Mouse (Mus musculus): ENCODE measurements around the gene Slc16a3. TPM values are rescaled to one million over a fixed set of nuclear protein-coding genes. Genes with fewer than 3 reads are reported as not detected.
A peak's percentile ranks its signal among the peaks of the same experiment; 100 is the strongest.

The Slc16a3 gene
- polyA plus RNA-seq, 1 experiment = 28.8 TPM

DNA sequence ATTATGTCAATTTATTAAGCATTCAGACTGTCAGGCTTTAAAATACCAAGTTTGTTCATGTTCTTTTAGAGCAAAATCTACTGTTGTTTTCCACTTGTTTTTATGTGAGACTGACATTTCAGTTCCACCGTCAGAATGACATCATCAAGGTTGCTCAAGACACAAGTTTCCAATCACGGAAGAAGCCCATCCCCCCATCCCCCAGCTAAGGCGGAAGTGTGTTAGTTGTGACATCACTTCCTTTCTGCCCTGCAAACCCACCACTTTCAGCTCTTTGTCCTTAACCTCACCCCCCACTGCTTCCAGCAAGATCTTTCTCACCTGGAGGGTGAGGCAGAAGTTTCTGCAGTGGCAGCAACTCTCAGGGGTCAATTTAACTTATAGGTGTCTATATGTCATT, 31.8 kb upstream of the Slc16a3 start:
- DNase-seq = no peak
- 40% methylated on average over 3 of the region's 3 CpGs for WGBS
- Histone ChIP-seq H3K4me3 (replicated peaks; ENCODE audit: extremely low read depth, low read depth, low read length) (no peak overlapping the region), H3K4me1 (ENCODE audit: control insufficient read depth, insufficient read depth, low read length) (no peaks in the 10 kb centered on the region; the same call in 1 of the 2 replicates)
- TF ChIP-seq POLR2A (IDR thresholded peaks at IDR 0.05; ENCODE audit: borderline replicate concordance, extremely low read depth, low read depth, low read length) (no peak), CTCF (IDR thresholded peaks at IDR 0.05; ENCODE audit: insufficient read depth, low read length) (no peak)

DNA sequence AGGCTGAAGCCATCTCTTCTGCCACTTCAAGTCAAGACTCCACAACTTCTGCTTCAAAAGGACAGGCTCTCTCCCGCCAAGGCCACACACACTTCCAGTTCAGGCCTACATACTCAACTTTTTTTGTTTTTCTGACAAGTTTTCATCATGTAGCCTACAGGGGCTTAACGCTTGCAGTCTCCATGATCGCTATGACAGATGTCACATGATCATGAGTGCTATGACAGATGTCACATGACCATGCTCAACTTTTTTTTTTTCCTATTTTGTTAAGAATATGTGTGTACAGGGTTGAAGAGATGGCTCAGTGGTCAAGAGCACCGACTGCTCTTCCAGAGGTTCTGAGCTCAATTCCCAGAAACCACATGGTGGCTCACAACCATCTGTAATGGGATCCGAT, 30.5 kb upstream of the Slc16a3 start:
- TF ChIP-seq POLR2A (IDR thresholded peaks at IDR 0.05; ENCODE audit: borderline replicate concordance, extremely low read depth, low read depth, low read length) = no peak
- TF ChIP-seq CTCF (IDR thresholded peaks at IDR 0.05; ENCODE audit: insufficient read depth, low read length) = no peak
- DNase-seq = no peak
- 98% methylated on average over 5 of the region's 5 CpGs for WGBS
- H3K4me1 ChIP-seq (ENCODE audit: control insufficient read depth, insufficient read depth, low read length) = no peaks in the 10 kb centered on the region; the same call in 1 of the 2 replicates
- no peak overlapping the region for H3K4me3 ChIP-seq (replicated peaks; ENCODE audit: extremely low read depth, low read depth, low read length)

DNA sequence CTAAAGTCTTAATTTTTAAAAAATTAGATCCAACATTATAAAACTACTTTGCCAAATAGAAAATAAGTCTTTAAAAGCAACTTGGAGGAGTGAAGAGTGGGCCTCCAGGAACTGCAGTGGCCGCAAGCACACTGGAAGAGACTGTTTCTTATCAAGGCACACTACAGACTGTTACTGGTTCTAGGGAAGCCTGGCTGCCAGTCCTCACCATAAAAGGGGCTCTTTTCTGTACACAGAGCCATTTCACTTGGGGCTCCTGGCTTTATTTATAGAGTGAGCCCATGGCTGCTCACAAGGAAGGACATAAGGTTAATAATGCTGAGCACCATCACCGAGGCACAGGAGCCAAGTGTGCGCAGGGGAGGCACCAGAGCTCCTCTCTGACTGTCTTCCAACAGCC, 25.8 kb upstream of the Slc16a3 start:
- no peak for DNase-seq
- WGBS = 95% methylated on average over 3 of the region's 3 CpGs
- Histone ChIP-seq H3K4me3 (replicated peaks; ENCODE audit: extremely low read depth, low read depth, low read length) (no peak overlapping the region), H3K4me1 (ENCODE audit: control insufficient read depth, insufficient read depth, low read length) (no peaks in the 10 kb centered on the region)
- TF ChIP-seq POLR2A (IDR thresholded peaks at IDR 0.05; ENCODE audit: borderline replicate concordance, extremely low read depth, low read depth, low read length) (no peak), CTCF (IDR thresholded peaks at IDR 0.05; ENCODE audit: insufficient read depth, low read length) (no peak)

DNA sequence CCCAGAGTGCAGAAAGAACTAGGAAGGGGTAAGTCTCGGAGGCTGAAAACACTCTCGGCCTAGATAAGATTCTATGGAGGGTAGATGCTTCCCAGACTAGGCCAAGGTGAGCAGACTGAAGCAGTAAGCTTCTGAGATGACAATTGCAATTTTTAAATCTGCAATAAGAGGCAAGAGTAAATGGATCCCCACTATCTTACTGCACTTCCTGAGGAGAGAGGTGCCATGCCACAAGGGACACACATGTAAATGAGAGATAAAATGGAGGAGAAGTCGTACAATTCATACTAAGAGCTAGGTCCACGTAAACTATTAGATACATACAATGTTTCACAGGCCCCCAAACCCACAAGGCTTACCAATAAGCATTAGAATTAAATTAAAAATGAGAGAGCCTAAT, 19.8 kb upstream of the Slc16a3 start:
- WGBS = 91% methylated on average over 4 of the region's 4 CpGs
- Histone ChIP-seq H3K4me3 (replicated peaks; ENCODE audit: extremely low read depth, low read depth, low read length) (no peak overlapping the region), H3K4me1 (ENCODE audit: control insufficient read depth, insufficient read depth, low read length) (peaks cover 4% of the 10 kb centered on the region)
- no peak for TF ChIP-seq CTCF (IDR thresholded peaks at IDR 0.05; ENCODE audit: insufficient read depth, low read length)
- no peak for TF ChIP-seq POLR2A (IDR thresholded peaks at IDR 0.05; ENCODE audit: borderline replicate concordance, extremely low read depth, low read depth, low read length)
- DNase-seq = no peak

DNA sequence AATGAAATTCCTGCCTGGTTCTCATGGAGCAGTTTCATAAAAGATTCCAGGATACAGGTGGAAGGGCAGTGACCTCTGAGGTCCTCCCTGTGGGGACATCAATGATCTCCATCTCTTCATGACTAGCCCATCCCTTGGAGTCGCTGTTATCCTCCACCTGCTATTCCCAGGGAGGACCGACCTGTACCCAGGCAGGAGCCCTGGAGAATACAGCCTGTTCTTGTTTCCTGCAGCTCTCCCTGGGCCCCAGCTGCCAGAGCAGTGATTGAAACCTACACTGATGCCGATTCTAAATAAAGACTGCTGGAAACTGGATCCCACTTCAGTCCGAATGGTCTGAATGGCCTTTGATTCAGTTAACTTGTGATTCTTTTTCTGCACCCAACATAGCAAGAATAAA, 16.8 kb upstream of the Slc16a3 start:
- DNase-seq = no peak
- H3K4me3 ChIP-seq (replicated peaks; ENCODE audit: extremely low read depth, low read depth, low read length) = no peak overlapping the region
- TF ChIP-seq CTCF (IDR thresholded peaks at IDR 0.05; ENCODE audit: insufficient read depth, low read length) (no peak), POLR2A (IDR thresholded peaks at IDR 0.05; ENCODE audit: borderline replicate concordance, extremely low read depth, low read depth, low read length) (no peak)

DNA sequence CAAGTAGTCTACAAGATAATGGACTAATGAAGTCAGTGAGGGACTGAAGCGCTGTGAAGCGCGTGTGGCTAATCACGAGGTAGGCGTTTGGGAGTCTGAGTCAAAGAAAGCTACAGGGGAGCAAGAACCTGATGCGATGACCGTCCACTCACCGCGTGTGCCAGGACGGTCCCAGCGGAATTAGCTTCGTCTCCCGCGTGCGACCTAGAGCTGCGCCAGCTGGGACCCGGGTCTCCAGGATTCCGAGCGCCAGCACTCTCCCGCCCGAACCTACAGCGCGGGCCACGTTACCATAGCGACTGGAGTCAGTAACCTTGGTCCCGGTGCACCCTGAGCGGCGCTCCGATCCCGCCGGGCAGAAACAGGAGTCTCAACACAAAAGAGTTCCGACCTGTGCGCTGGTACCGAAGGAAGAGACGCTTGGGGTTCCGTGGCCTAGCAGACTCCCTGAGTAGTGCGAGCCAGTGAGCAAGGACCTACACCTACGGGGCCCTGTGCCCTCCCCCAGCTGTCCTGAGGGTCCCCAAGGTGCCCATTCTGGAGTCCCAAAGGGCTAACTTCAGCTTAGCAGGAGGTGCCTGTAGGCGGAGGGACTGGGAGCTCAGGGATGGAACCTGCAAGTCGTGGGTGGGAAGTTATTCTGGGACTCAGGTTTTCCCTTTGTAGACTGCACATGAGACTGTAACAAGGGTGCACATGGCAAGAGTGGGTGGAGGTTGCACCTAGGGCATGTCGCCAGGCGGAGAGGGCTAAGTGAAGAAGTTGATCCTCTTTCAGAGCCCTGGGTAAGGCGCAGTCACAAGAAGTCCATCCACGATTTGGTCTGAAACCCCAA, 15.5 kb upstream of the Slc16a3 start, which contains the start of gene Ccdc57:
Ccdc57 (minus strand) TSS at position 309 of the 835 bp plus-strand sequence.
- peaks cover 4% of the 10 kb centered on the region for H3K4me1 ChIP-seq (ENCODE audit: control insufficient read depth, insufficient read depth, low read length)
- WGBS = 10% methylated on average over 44 of the region's 44 CpGs
- TF ChIP-seq POLR2A (IDR thresholded peaks at IDR 0.05; ENCODE audit: borderline replicate concordance, extremely low read depth, low read depth, low read length) = peak; percentile 8; the same call in 1 of the 2 replicates
- no peak for TF ChIP-seq CTCF (IDR thresholded peaks at IDR 0.05; ENCODE audit: insufficient read depth, low read length)
- DNase-seq = peak; percentile 86
- H3K4me3 ChIP-seq (replicated peaks; ENCODE audit: extremely low read depth, low read depth, low read length) = peak within 1 kb of the TSS; percentile 98

More for the DNA sequence above, 16.8 kb upstream of the Slc16a3 start:
- 96% methylated on average over 4 of the region's 4 CpGs for WGBS
- peaks cover 4% of the 10 kb centered on the region for H3K4me1 ChIP-seq (ENCODE audit: control insufficient read depth, insufficient read depth, low read length)

DNA sequence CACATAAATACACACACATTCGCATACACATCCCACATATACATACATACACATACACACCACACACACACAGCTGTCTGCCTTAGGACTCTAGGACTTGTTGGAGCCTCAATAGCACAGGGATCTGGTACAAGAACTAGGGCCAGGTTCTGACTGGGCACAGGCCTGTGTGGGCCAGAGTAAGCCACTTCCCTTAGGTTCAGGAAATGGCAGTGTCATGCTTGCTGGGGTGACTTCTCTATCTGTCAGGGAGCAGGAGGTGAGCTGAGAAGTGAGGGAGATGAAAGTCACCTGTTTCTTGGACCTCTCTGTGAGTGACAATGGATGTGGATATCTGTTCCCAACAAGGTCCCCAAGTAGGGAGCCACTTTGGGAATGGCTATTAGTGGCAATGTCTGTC, 10.3 kb upstream of the Slc16a3 start:
- Histone ChIP-seq H3K4me1 (ENCODE audit: control insufficient read depth, insufficient read depth, low read length) (peaks cover 2% of the 10 kb centered on the region), H3K4me3 (replicated peaks; ENCODE audit: extremely low read depth, low read depth, low read length) (no peak overlapping the region)
- 91% methylated on average over 1 of the region's 1 CpGs for WGBS
- DNase-seq = no peak
- TF ChIP-seq POLR2A (IDR thresholded peaks at IDR 0.05; ENCODE audit: borderline replicate concordance, extremely low read depth, low read depth, low read length) (no peak), CTCF (IDR thresholded peaks at IDR 0.05; ENCODE audit: insufficient read depth, low read length) (no peak)

DNA sequence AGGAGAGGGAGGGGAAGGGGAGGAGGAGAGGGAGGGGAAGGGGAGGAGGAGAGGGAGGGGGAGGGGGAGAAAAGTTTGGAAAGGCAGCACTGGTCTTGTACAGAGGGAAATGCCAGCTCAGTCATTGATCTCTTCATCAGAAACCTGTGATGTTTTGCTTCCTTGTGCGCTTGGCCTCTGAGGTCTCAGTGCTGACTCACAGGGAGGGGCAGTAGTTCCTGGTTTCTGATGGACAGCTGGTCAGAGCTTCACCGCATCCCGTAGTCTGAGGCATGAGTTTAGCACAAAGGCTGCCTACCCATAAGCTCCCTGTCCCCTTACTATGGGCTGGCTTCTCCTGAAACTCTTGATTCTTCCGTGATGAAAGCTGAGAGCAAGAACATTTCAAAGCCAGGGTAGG, 9.5 kb upstream of the Slc16a3 start:
- 21% methylated on average over 4 of the region's 4 CpGs for WGBS
- H3K4me3 ChIP-seq (replicated peaks; ENCODE audit: extremely low read depth, low read depth, low read length) = no peak overlapping the region
- no peaks in the 10 kb centered on the region for H3K4me1 ChIP-seq (ENCODE audit: control insufficient read depth, insufficient read depth, low read length)
- DNase-seq = no peak
- TF ChIP-seq CTCF (IDR thresholded peaks at IDR 0.05; ENCODE audit: insufficient read depth, low read length) (no peak), POLR2A (IDR thresholded peaks at IDR 0.05; ENCODE audit: borderline replicate concordance, extremely low read depth, low read depth, low read length) (no peak)

DNA sequence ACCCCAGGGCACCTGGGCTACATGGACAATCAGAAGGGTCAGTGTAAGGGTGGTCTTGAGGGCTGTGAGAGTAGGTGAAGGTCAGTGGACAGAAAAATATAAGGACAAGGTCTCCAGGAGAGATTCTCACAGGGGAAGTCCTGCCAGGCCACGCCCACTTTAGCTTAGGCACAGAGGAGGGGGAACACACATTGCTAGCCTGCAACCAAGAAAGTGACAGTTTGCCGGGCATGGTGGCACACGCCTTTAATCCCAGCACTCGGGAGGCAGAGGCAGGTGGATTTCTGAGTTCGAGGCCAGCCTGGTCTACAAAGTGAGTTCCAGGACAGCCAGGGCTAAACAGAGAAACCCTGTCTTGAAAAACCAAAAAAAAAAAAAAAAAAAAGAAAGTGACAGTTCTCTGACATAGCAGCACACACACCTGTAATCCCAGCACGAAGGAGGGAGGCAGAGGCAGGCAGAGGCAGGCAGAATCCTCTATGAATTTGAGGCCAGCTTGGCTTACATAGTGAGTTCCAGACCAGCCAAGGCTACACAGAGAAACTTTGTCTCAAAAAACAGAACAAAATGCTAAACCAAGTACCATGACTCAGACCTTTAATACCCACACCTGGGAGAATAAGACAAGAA, 8.5 kb upstream of the Slc16a3 start:
- Histone ChIP-seq H3K4me1 (ENCODE audit: control insufficient read depth, insufficient read depth, low read length) (no peaks in the 10 kb centered on the region), H3K4me3 (replicated peaks; ENCODE audit: extremely low read depth, low read depth, low read length) (no peak overlapping the region)
- 37% methylated on average over 6 of the region's 6 CpGs for WGBS
- TF ChIP-seq POLR2A (IDR thresholded peaks at IDR 0.05; ENCODE audit: borderline replicate concordance, extremely low read depth, low read depth, low read length) (no peak), CTCF (IDR thresholded peaks at IDR 0.05; ENCODE audit: insufficient read depth, low read length) (no peak)
- DNase-seq = no peak
